Comparison of ENCODE assay signal across 11 mouse cellular contexts in genomic region chr3:79237619-79238342, GRCm38 (mm10). TPM values are rescaled to one million over a fixed set of nuclear protein-coding genes. Genes with fewer than 3 reads are reported as not detected.
A peak's percentile ranks its signal among the peaks of the same experiment; 100 is the strongest.
DNase-seq lines count a peak whose midpoint lies in the region; ATAC-seq and TF ChIP-seq lines count a peak whose summit lies in the region.
"Had no signal": no experiment of that assay in that cellular context is flagged by ENCODE, and none has a peak within 500 bp of the region (broad histone marks: within the 10 kb centered on the region; RNA-seq: fewer than 3 reads in every experiment).

No protein-coding gene starts in this region.

- no peak overlapping the region for H3K9ac ChIP-seq in kidney, embryonic 16.5 days (replicated peaks; ENCODE audit: low read length)
- no peak overlapping the region for H3K9ac ChIP-seq in lung, postnatal 0 days (replicated peaks; ENCODE audit: low read depth)

- DNase-seq in kidney, adult 18-20 months, result no peak
- DNase-seq in lung, postnatal 0 days (ENCODE audit: low spot score), result peak; percentile 73
- peak; percentile 66 for DNase-seq in thymus, postnatal 0 days (ENCODE audit: low spot score)
- no peak for DNase-seq in MN1 (ENCODE audit: low spot score)
- DNase-seq in right cerebral cortex, postnatal 10 days (ENCODE audit: low spot score in 2 of 2), result no peak
- no peak for DNase-seq in urinary bladder, adult 2 months (ENCODE audit: low spot score)
- DNase-seq: adrenal gland, adult 2 months; gastrocnemius, postnatal 25 days; midbrain, embryonic 14.5 days had no signal

- H3K27ac ChIP-seq in kidney, embryonic 16.5 days (ENCODE audit: low read length), result no peak overlapping the region
- peak overlapping the region; percentile 51 for H3K27ac ChIP-seq in lung, postnatal 0 days (ENCODE audit: low read length)

- H3K4me2 ChIP-seq in kidney, embryonic 16.5 days (replicated peaks; ENCODE audit: low read depth, low read length), result no peak overlapping the region
- no peak overlapping the region for H3K4me2 ChIP-seq in lung, postnatal 0 days (replicated peaks; ENCODE audit: low read depth, low read length)

- H3K4me3 ChIP-seq in kidney, embryonic 16.5 days (ENCODE audit: low read length), result no peak overlapping the region
- H3K4me3 ChIP-seq in lung, postnatal 0 days (ENCODE audit: low read depth, low read length), result no peak overlapping the region

- TF ChIP-seq CTCF in lung, postnatal 0 days (IDR thresholded peaks at IDR 0.05), result no peak

- TF ChIP-seq EP300 in lung, postnatal 0 days (IDR thresholded peaks at IDR 0.05), result no peak

- peaks cover 22% of the 10 kb centered on the region for H3K4me1 ChIP-seq in kidney, embryonic 16.5 days (ENCODE audit: insufficient read depth, low read length)
- peaks cover 16% of the 10 kb centered on the region; the same call in 1 of the 2 replicates for H3K4me1 ChIP-seq in lung, postnatal 0 days (ENCODE audit: insufficient read depth, low read depth, low read length)

- H3K36me3 ChIP-seq in kidney, embryonic 16.5 days (ENCODE audit: insufficient read depth, low read length), result no peaks in the 10 kb centered on the region
- H3K36me3 ChIP-seq in lung, postnatal 0 days (ENCODE audit: insufficient read depth, low read length), result no peaks in the 10 kb centered on the region

- ATAC-seq in kidney, embryonic 16.5 days (ENCODE audit: low FRiP score, low TSS enrichment), result 0 out of 2 replicates have a peak, but pooled peaks have one; percentile 12
- ATAC-seq in granulocyte monocyte progenitor cell, adult 5-6 weeks (replicated peaks; ENCODE audit: poor library complexity, severe bottlenecking), result peak; percentile 63
- ATAC-seq in lung, postnatal 0 days, result peak; percentile 73

- no peaks in the 10 kb centered on the region; the same call in 1 of the 2 replicates for H3K9me3 ChIP-seq in kidney, embryonic 16.5 days (ENCODE audit: low read length)
- H3K9me3 ChIP-seq in lung, postnatal 0 days (ENCODE audit: low read length), result no peaks in the 10 kb centered on the region

- no peaks in the 10 kb centered on the region for H3K27me3 ChIP-seq in kidney, embryonic 16.5 days (ENCODE audit: insufficient read depth, low read length)
- H3K27me3 ChIP-seq in lung, postnatal 0 days (replicated peaks; ENCODE audit: insufficient read depth, low read length), result no peaks in the 10 kb centered on the region

- WGBS in kidney, embryonic 16.5 days, result 78% methylated on average over 9 of the region's 9 CpGs
- 74% methylated on average over 9 of the region's 9 CpGs for WGBS in lung, postnatal 0 days

RNA-seq across cellular contexts. Expression of gene Rapgef2, which starts 48.5 kb away (rescaled TPM):
- polyA plus RNA-seq in kidney, embryonic 16.5 days (2015; fragmentation: Nextera tagmentation; extraction: Ambion mirVana), result 4.0 and 4.9 TPM in 2 replicates
- total RNA-seq in granulocyte monocyte progenitor cell, adult 5-6 weeks (2014; fragmentation: Nextera tagmentation), result 17.4 and 19.4 TPM in 2 replicates
- total RNA-seq in granulocyte monocyte progenitor cell, adult 5-6 weeks (2017), result 15.5 and 21.0 TPM in 2 replicates
- 5.8 and 6.5 TPM in 2 replicates for polyA plus RNA-seq in lung, postnatal 0 days (2015; fragmentation: Nextera tagmentation; extraction: Ambion mirVana)
- polyA plus RNA-seq in thymus, postnatal 0 days (2015; fragmentation: Nextera tagmentation; extraction: Ambion mirVana), result 4.3 and 5.7 TPM in 2 replicates
- polyA plus RNA-seq in urinary bladder, adult 2 months (2012; rRNA removed), result 10.9 and 11.2 TPM in 2 replicates

Comparison
In these comparisons a context has a peak if more than half of its experiments do, and no peak if none do; other contexts are left out.
1. ATAC-seq: peak in every context shown above with its lines; median percentile 73 in lung, postnatal 0 days; 63 in granulocyte monocyte progenitor cell, adult 5-6 weeks; 12 in kidney, embryonic 16.5 days.
2. DNase-seq: peak in lung, postnatal 0 days (single experiment) and thymus, postnatal 0 days (single experiment); none in kidney, adult 18-20 months (single experiment), MN1 (single experiment), right cerebral cortex, postnatal 10 days (0 of 2) and urinary bladder, adult 2 months (single experiment).